Mouse (Mus musculus) midbrain, postnatal 0 days (tissue): Measurements from ENCODE around the gene Sox8. TPM values are rescaled to one million over a fixed set of nuclear protein-coding genes. Genes with fewer than 3 reads are reported as not detected.
A peak's percentile ranks its signal among the peaks of the same experiment; 100 is the strongest.

Experiments
- ATAC-seq: fragments of 200-750 bp; cut with Nextera tagmentation; 2 replicates; pipeline ENCODE4 v1.8.0; 2017; ENCODE audit warnings: moderate number of reproducible peaks, mild to moderate bottlenecking, moderate TSS enrichment, moderate library complexity; ENCODE audit not compliant: low FRiP score
- DNase-seq: peaks from one replicate; pipeline ENCODE4 v3.0.0-alpha.2; 2015; ENCODE audit warnings: low spot score
- H3K27ac ChIP-seq: fragments of 300-500 bp; sonication (generic); 2 replicates; pipeline ENCODE4 v1.5.1; 2014; ENCODE audit warnings: low read depth, mild to moderate bottlenecking, low read length, mixed read lengths
- H3K27me3 ChIP-seq: fragments of 300-500 bp; sonication (generic); 2 replicates; pipeline ENCODE4 v1.6.1; 2014; ENCODE audit warnings: low read length, control low read depth, mixed read lengths; ENCODE audit not compliant: insufficient read depth
- H3K36me3 ChIP-seq: fragments of 300-500 bp; sonication (generic); 2 replicates; pipeline ENCODE4 v1.6.1; 2014; ENCODE audit warnings: low read length, control low read depth, mixed read lengths; ENCODE audit not compliant: insufficient read depth
- H3K4me1 ChIP-seq: fragments of 300-500 bp; sonication (generic); 2 replicates; pipeline ENCODE4 v1.6.1; 2014; ENCODE audit warnings: mild to moderate bottlenecking, control low read depth, antibody characterized with exemption, low read length, mixed read lengths; ENCODE audit not compliant: insufficient read depth
- H3K4me2 ChIP-seq: fragments of 300-500 bp; sonication (generic); 2 replicates; pipeline ENCODE4 v1.6.1; 2014; ENCODE audit warnings: low read depth, mild to moderate bottlenecking, low read length, mixed read lengths; ENCODE audit not compliant: poor library complexity, severe bottlenecking
- H3K4me3 ChIP-seq: fragments of 300-500 bp; sonication (generic); 2 replicates; pipeline ENCODE4 v1.5.1; 2014; ENCODE audit warnings: low read depth, mild to moderate bottlenecking, low read length, moderate library complexity
- H3K9ac ChIP-seq: fragments of 300-500 bp; sonication (generic); replicated peaks from 2 replicates; pipeline ENCODE4 v1.6.1; 2014; ENCODE audit warnings: mild to moderate bottlenecking, low read length, moderate library complexity, mixed read lengths; ENCODE audit not compliant: poor library complexity, severe bottlenecking
- H3K9me3 ChIP-seq: fragments of 300-500 bp; sonication (generic); 2 replicates; pipeline ENCODE4 v1.6.1; 2016; ENCODE audit warnings: low read length, control low read depth
- CTCF ChIP-seq: IDR thresholded peaks from 2 replicates; pipeline ENCODE4 v1.5.1; 2016; ENCODE audit warnings: antibody characterized with exemption, mild to moderate bottlenecking
- WGBS: fragments of 180-500 bp; shearing (Covaris S2); extraction: QIAGEN DNeasy Blood & Tissue Kit; methylation state at CpG from one replicate; pipeline ENCODE4 v1.1.7; 2014; 5-methylcytosine and 5-hydroxymethylcytosine counted together
- polyA plus RNA-seq: library from polyadenylated mRNA; unstranded; fragments of >200 nt; fragmentation: Nextera tagmentation; extraction: Ambion mirVana; gene quantifications from 2 replicates; pipeline ENCODE4 v1.2.1, GENCODE M21; 2015
- total RNA-seq: library from RNA; depleted of rRNA; stranded (reverse); fragments of >200 nt; gene quantifications from 2 replicates; pipeline ENCODE4 v1.2.3, GENCODE M21; 2014

Gene Sox8
- total and polyA plus RNA-seq, 2 experiments from 2014 or later: 16.3 to 31.0 TPM

DNA sequence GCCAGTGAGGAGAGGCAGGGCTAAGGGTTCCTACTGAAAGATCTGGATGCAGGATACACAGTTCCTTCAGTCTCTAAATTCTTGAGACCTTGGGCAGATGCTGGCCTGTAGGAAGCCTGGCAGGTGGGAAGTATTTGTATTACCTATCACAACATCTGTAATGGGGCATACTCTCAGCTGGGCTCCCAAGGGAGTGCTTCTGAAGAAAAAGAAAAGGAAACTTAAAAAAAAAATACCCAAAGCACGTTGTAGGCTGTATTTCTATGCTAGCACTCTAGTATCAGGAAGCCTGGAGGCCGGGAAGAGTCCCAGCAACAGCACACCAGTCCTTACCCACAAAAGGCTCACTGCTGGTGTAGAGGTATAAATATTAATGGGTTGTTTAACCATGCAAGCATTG, 7.2 kb upstream of the Sox8 start:
- no peak for TF ChIP-seq CTCF
- Histone ChIP-seq H3K36me3 (no peaks in the 10 kb centered on the region), H3K4me2 (no peak overlapping the region), H3K9ac (no peak overlapping the region), H3K27me3 (peaks cover 4% of the 10 kb centered on the region; the same call in 1 of the 2 replicates), H3K27ac (no peak overlapping the region), H3K4me1 (peaks cover 7% of the 10 kb centered on the region; the same call in 1 of the 2 replicates), H3K9me3 (no peaks in the 10 kb centered on the region), H3K4me3 (no peak overlapping the region)
- DNase-seq: no peak
- ATAC-seq: no peak
- 46% methylated on average over 2 of the region's 2 CpGs for WGBS

GRCm38 (mm10) chr17:25577263-25577662, 6.8 kb upstream of the Sox8 start:
- 56% methylated on average over 6 of the region's 6 CpGs for WGBS
- no peak for DNase-seq
- TF ChIP-seq CTCF: no peak
- no peak for ATAC-seq
- Histone ChIP-seq H3K27me3 (peaks cover 4% of the 10 kb centered on the region; the same call in 1 of the 2 replicates), H3K4me2 (no peak overlapping the region), H3K27ac (no peak overlapping the region), H3K4me3 (no peak overlapping the region), H3K9ac (no peak overlapping the region), H3K36me3 (no peaks in the 10 kb centered on the region), H3K4me1 (peaks cover 7% of the 10 kb centered on the region; the same call in 1 of the 2 replicates), H3K9me3 (no peaks in the 10 kb centered on the region)

DNA sequence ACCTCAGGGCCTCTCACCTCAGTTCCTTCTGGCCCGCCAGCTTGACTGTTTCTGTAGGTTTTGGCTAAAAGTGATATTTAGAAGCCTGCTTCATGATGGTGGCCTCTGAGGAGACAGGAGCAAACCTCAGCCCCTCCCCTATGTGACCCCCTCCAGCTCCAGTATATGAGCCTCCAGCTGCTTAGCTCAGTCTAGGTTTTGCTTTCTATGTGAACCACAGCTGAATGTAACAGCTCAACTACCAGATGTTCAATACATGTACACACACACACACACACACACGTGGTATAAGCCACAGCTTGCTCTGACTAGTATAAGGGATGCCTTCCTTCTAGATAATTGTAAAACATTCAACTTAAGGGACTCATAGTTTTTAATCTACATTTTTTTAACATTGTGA, 5.5 kb upstream of the Sox8 start:
- no peak overlapping the region for H3K9ac ChIP-seq
- H3K27me3 ChIP-seq: peaks cover 6% of the 10 kb centered on the region; the same call in 1 of the 2 replicates
- no peak for ATAC-seq
- no peak overlapping the region for H3K27ac ChIP-seq
- DNase-seq: no peak
- H3K9me3 ChIP-seq: no peaks in the 10 kb centered on the region
- no peak for TF ChIP-seq CTCF
- 81% methylated on average over 2 of the region's 2 CpGs for WGBS
- H3K36me3 ChIP-seq: no peaks in the 10 kb centered on the region
- H3K4me1 ChIP-seq: peaks cover 7% of the 10 kb centered on the region; the same call in 1 of the 2 replicates
- no peak overlapping the region for H3K4me2 ChIP-seq
- H3K4me3 ChIP-seq: no peak overlapping the region

GRCm38 (mm10) chr17:25575208-25575971, 4.9 kb upstream of the Sox8 start:
- Histone ChIP-seq H3K9me3 (no peaks in the 10 kb centered on the region), H3K9ac (no peak overlapping the region), H3K27me3 (peaks cover 8% of the 10 kb centered on the region; the same call in 1 of the 2 replicates), H3K4me2 (no peak overlapping the region), H3K27ac (no peak overlapping the region), H3K4me3 (no peak overlapping the region), H3K4me1 (peaks cover 7% of the 10 kb centered on the region; the same call in 1 of the 2 replicates), H3K36me3 (no peaks in the 10 kb centered on the region)
- no peak for ATAC-seq
- WGBS: 61% methylated on average over 12 of the region's 12 CpGs
- no peak for DNase-seq
- TF ChIP-seq CTCF: no peak

DNA sequence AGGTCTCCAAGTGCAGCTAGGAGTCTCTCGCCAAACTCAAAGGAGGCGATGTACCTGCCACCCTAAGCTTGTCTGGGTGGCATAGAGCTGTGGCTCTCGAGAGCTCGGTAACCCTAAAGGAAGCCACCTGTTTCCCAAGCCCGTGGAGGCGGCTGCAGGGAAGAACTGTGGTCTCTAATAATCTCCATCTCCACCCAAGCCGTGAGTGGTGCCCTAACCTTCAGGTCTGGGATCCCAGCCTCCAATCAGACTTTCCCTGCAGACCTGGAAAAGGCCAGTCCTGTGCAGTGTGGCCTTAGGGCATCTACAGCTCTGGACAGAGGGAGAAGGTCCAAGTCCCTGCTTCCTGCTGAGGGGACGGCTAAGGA, 951 bp upstream of the Sox8 start:
- no peaks in the 10 kb centered on the region for H3K9me3 ChIP-seq
- H3K36me3 ChIP-seq: no peaks in the 10 kb centered on the region
- H3K27ac ChIP-seq: no peak overlapping the region
- 12% methylated on average over 8 of the region's 8 CpGs for whole genome bisulfite sequencing
- peak overlapping the region; percentile 47 for H3K4me3 ChIP-seq
- ATAC-seq (no peak), DNase-seq (no peak)
- peak overlapping the region; percentile 91 for H3K4me2 ChIP-seq
- H3K27me3 ChIP-seq: peaks cover 13% of the 10 kb centered on the region; the same call in 1 of the 2 replicates
- H3K4me1 ChIP-seq: no peaks in the 10 kb centered on the region
- no peak for TF ChIP-seq CTCF
- H3K9ac ChIP-seq: peak overlapping the region; percentile 55; the same call in 1 of the 2 replicates
